Mouse (Mus musculus) small intestine, adult 2 months (tissue): ENCODE data around the gene Gm9507.

Experiments
- CTCF ChIP-seq: fragments of 200-500 bp; IDR thresholded peaks from 2 replicates; pipeline ENCODE4 v1.5.1; 2012; ENCODE audit warnings: low read depth, mild to moderate bottlenecking, control low read depth, inconsistent platforms, low read length, moderate library complexity, mixed read lengths; ENCODE audit not compliant: insufficient replicate concordance, insufficient read length; ENCODE audit errors: extremely low read depth
- POLR2A ChIP-seq: fragments of 200-500 bp; IDR thresholded peaks from 2 replicates; pipeline ENCODE4 v1.6.1; 2012; ENCODE audit warnings: low read depth, mild to moderate bottlenecking, control low read depth, inconsistent platforms, low read length, moderate library complexity

- TF ChIP-seq CTCF = no peak
- TF ChIP-seq POLR2A = no peak
Observed at GRCm38 (mm10) chr10:77814382-77814781, 2.7 kb upstream of the Gm9507 start, which contains the start of gene Gm2696.
